Mouse (Mus musculus) layer of hippocampus, postnatal 10 days (tissue): ENCODE measurements around the gene Nrg4. TPM values are rescaled to one million over a fixed set of nuclear protein-coding genes. Genes with fewer than 3 reads are reported as not detected.

Source experiments
- DNase-seq, 2 experiments: peaks; one replicate each; pipeline ENCODE4 v3.0.0; 2021; ENCODE audit warnings: low spot score in 2 of 2
- total RNA-seq, 2 experiments: library from RNA; stranded (reverse); gene quantifications; 2 replicates each; pipeline ENCODE4 v1.2.3; 2021

Gene Nrg4
- total RNA-seq, 2 experiments from 2014 or later: 0.57 to 0.65 TPM

- DNase-seq: no peak
These were observed 2.6 kb downstream of the Nrg4 start for GRCm38 (mm10) chr9:55324085-55324484.

- no peak for DNase-seq
These were observed 4.0 kb downstream of the Nrg4 start for GRCm38 (mm10) chr9:55322641-55323040.

- DNase-seq: no peak
These were observed 12.9 kb downstream of the Nrg4 start for GRCm38 (mm10) chr9:55313619-55314261.

- DNase-seq: peak; percentile 78 to 80
These were observed 15.1 kb downstream of the Nrg4 start for GRCm38 (mm10) chr9:55311560-55311959.

- no peak for DNase-seq
These were observed 18.2 kb downstream of the Nrg4 start for GRCm38 (mm10) chr9:55308455-55308854.

GRCm38 (mm10) chr9:55307557-55307956, 19.1 kb downstream of the Nrg4 start:
- no peak for DNase-seq

GRCm38 (mm10) chr9:55307066-55307465, 19.6 kb downstream of the Nrg4 start:
- DNase-seq: no peak

GRCm38 (mm10) chr9:55296221-55296620, 30.4 kb downstream of the Nrg4 start:
- no peak for DNase-seq

- DNase-seq: no peak
These were observed 34.7 kb downstream of the Nrg4 start for GRCm38 (mm10) chr9:55291966-55292365.

- DNase-seq: no peak
These were observed 37.0 kb downstream of the Nrg4 start for GRCm38 (mm10) chr9:55289475-55290198.

- no peak for DNase-seq
These were observed 41.4 kb downstream of the Nrg4 start for GRCm38 (mm10) chr9:55285197-55285596.

- no peak for DNase-seq
These were observed 43.1 kb downstream of the Nrg4 start for GRCm38 (mm10) chr9:55283516-55283915.

GRCm38 (mm10) chr9:55279114-55279825, 47.4 kb downstream of the Nrg4 start:
- DNase-seq: no peak

- no peak for DNase-seq
These were observed 49.1 kb downstream of the Nrg4 start for GRCm38 (mm10) chr9:55277562-55277961.

GRCm38 (mm10) chr9:55273906-55274305, 52.7 kb downstream of the Nrg4 start:
- peak; percentile 10 to 17 for DNase-seq

- no peak for DNase-seq
These were observed 54.6 kb downstream of the Nrg4 start for GRCm38 (mm10) chr9:55271960-55272560.

GRCm38 (mm10) chr9:55264356-55265302, 62.0 kb downstream of the Nrg4 start:
- no peak for DNase-seq

- DNase-seq: no peak
These were observed 66.9 kb downstream of the Nrg4 start for GRCm38 (mm10) chr9:55259741-55260140.

- DNase-seq: no peak
These were observed 69.5 kb downstream of the Nrg4 start for GRCm38 (mm10) chr9:55257105-55257504.

- DNase-seq: no peak
These were observed 71.0 kb downstream of the Nrg4 start for GRCm38 (mm10) chr9:55255604-55256003.

GRCm38 (mm10) chr9:55255056-55255455, 71.6 kb downstream of the Nrg4 start:
- no peak for DNase-seq
